Mouse (Mus musculus) cerebellum, adult (tissue): ENCODE measurements at regions not wholly inside any gene's neighbourhood (a gene's known extent, or its start where the extent isn't known, plus 50 kb on each side); places are given as distances from the start of the nearest gene placed in this dataset.

Experiments used
- ATAC-seq: cut with Nextera tagmentation; 2 replicates; pipeline ENCODE4 v1.9.2; 2017; ENCODE audit warnings: mild to moderate bottlenecking, moderate library complexity, mixed read lengths; ENCODE audit not compliant: insufficient number of reproducible peaks, low FRiP score, low TSS enrichment

DNA sequence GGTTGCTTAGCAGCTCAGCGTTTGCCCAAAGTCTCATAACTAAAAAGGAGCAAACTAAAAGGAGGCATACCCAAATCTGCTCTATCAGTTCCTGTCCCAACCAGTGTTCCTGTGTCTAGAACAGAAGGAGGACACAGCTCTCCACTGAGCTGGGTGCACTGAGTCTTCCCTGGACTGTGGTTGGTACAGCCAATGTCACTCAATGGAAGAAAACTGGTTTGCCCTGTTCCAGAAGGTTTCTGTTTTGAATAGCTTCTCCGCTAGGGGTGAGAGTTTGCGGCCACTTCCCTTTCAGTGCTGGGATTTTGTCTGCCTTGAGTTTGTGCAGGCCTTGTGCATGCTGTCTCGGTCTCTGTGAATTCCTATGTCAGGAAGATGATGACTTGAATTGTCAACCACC lies 194.6 kb upstream of the Map3k7 start:
- ATAC-seq = no peak

DNA sequence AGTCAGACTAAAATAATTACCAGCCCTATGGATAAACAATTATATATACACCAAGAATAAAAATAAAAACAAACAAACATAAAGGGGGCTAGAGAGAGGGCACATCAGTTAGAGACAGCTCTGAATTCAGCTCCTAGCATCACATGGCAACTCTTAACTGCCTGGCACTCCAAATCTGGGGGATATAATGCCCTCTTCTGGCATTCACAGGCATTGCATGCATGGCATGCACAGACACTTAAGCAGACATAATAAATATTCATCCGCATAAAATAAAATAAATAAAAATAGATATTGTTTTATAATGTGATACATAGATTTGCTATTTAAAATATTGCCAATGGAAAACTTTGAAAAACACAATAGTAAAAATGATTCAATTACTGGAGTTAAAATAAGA lies 177.6 kb upstream of the Map3k7 start:
- no peak for ATAC-seq

DNA sequence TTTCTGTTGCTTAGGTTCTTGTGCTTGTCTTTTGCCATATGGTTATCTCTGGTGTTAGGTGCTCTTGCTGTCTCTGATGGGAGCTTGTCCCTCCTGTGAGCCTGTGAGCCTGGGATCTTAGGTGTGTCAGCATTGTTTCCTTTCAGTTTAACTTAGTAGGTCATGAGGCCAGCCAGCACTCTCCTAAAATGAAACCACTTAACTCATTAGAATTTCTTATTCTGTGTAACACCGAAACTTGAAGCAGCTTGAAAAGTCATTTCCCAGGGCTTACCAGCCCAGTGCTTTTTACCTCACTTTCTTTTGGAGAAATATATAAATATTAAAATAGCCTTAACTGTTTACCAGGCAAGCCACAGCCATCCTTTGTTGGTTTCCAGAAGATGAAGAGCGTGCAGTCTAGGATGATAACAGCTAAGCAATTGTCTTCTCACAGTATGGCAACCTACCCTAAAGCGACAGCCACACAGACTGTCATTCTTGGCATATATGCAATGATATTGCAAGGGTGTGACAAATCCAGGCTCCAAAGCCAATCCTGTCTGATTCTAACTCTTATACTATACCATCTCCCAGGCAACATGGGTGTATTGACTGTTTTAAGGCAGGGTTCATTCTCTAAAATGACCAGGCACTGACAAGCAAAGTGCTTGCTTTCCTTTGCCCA lies 146.2 kb upstream of the Map3k7 start:
- ATAC-seq = no peak

DNA sequence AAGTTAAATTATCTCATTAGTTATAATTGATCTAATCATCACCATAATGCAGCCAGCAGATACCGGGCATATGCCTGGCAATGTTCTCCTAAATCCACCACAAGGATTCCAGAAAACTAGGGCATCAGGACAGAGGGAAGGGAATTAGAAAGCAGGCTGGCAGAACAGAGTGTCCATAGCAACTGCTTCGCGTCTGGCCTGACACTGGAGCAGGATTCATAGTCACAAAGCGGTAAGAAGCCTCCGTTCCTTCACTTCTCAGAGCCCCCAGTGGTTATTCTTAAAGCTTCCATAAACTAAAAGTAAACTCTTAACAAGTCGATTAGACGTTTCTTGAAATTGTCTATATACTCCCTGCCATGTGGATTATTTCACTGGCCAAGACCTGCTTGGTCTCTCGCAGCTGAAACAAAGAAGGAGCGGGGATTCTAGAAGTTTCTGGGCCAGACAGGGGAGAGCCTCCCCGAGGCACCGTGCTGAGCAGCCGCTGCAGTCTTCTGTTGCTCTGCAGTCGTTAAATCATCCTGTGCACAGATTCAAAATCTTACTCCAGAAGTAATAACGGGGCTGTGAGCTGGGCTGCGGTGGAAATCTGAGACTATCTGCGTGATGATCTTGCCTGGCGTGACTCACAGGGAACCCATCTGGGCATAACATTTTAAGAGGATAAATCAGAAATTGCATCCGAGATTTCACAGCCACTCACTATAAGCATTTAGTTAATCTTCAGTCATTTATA lies 144.2 kb upstream of the Map3k7 start:
- ATAC-seq = no peak

DNA sequence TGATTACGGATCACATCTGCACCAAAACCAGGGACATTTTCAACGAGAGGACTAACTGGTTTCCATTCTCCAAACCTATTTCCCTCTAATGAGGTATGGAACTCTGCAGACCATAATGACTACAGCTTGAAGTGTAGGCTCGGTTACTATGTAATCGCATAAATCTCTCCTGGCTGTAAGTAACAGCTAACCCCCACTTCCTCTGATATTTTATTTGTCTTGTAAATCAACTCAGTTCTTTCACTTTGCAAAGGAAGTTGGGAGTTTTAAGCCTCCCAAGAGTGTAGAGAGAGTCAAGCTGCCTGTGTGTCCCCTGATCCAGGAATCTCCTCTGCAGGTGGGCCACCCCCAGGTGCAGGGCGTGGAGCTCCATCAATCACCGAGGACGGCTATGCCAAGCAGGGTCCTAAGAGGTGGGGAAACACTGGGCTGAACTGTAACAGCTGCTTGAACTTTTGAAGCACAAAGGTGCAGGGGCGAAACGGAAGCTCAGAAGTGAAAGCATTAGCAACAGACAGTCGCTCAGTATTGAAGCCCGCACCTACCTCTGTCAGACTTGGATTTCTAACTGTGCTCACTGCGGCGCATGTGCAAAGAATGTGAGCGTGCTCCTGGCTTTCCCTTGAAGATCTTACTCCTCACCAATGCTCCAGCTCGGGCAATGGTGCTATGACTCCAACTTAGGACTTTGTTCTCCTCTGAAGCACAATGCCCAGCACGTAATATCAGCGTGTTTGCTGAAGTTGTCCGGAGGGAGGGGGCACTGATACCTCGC lies 140.1 kb upstream of the Map3k7 start:
- ATAC-seq = no peak

DNA sequence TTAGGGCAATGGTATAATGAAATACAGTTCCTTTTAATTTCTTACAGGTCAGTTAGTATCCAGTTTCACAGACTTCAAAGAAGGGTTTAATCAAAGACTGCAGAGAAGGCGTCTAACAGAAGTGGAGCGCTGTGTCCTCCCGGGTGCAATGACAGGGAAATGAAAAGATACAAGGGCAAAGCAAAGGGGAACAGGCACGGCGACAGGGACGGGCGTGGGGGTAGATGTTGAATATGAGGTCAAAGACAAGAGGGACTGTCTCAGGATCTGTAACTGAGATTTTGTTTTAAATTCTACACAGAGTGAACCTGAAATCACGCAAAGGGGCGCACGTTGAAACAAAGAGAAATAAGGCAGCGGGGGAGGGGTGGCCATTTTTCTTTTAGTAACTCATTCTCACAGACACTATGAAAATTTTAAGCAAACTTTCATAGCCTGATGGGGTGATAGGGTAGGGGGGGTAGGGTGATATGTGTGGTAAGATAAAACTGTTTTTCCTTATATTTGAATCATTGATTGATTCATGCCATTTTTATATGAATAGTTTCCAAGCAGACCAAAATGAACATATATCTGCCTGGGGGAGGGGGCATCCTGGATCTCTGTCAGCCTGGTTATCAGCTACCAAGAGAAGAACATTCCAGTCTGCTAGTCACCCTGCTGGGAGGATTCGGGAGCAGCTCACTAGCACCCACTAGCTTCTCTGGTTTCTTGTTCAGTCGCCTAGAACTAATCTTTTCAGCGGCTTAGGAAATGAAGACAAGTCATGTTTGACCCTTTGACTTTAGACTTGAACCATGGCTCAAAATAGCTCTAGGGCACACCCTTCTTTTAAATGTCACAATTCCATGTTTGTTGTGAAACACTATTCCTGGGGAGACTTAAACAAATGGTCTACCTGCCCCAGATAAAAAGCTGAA lies 139.1 kb upstream of the Map3k7 start:
- no peak for ATAC-seq

DNA sequence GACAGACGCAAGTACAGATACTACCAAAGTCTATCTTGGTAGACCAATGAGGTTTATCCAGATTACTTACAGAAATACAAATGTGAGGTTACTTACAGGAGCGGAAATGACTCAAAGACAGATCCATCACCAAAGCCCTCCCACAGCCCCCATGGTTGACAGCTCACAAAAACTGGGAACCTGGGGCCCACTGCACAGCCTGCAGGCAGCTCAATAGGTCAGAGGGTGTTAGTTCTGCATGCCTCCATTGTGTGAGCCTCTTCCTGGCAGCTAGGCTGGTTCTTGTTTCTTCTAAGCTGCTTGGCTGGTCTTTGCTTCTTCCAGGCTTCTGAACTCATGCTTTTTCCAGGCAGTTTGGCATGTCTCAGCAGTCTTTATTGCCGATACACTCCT lies 138.5 kb upstream of the Map3k7 start:
- no peak for ATAC-seq

DNA sequence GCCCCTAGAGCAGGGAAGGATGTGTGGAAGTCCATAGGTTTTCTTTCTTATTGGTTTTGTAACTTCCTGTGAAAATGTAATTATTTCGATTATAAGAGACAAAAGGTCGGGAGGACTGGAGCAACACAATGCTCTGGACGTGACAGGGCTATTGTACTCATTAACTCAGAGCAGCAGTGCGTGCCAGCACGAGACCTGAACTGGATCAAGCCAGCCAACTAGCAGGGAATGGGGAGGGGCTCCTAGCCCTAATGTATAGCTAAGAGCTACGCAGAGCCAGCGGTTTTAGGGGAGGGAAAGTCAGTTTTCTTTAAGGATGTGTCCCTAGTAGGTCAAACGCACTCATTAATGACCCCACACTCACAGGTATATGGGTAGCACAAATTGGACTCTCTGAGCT lies 137.2 kb upstream of the Map3k7 start:
- ATAC-seq = no peak

DNA sequence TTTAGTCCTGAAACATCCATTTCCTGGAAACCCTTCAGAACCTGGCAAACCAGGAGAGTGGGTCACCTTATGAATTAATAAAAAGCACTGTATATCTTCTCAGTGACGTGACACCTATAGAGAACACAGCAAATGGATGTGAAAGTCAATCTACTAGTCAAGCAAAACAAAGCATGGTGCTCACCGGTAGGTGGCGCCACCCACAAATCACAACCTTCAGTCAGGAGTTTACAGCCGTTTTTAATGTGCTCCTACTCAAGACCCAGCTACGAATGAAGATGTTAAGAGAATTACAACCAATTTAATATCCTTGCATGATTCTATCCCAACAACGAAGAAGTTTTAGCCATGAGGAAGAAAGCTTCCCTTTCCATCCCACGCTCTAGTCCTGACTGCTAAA lies 136.6 kb upstream of the Map3k7 start:
- no peak for ATAC-seq

DNA sequence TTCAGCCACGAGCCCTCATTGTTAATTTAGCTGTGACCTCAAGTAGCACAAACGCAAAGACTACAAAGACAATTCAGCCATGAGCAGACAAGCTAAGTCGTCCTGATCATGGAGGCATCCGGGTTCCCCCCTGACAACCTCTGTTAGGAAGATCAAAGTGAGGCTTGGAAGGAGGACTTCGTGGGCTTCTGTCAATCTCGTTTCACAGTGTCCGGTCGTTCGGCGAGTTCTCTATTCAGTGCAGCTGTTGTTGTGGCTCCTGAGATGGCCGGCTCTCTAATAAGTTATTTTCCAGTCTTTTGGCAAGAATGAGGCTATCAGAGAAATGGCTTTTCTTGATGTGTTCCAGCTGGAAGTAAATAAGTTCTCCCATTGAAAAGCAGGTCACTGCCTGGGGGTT lies 133.7 kb upstream of the Map3k7 start:
- ATAC-seq = no peak

DNA sequence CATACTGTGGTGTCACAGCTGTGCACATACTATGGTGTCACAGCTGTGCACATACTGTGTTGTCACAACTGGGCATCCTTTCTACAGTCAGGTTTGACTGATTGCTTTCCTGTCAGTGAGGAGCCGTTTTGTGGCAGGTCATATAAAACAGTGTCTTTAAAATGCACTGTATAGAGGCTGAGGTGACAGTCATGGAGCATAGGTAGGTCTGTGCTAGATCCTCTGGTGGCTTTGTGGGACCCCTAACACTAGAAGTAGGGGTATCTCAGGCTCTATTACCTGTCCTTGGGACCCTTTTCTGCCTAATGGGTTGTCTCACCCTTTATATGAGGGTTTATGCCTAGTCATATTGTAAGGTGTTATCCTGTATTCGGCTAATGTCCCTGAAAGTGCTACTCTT lies 132.4 kb upstream of the Map3k7 start:
- ATAC-seq = no peak

DNA sequence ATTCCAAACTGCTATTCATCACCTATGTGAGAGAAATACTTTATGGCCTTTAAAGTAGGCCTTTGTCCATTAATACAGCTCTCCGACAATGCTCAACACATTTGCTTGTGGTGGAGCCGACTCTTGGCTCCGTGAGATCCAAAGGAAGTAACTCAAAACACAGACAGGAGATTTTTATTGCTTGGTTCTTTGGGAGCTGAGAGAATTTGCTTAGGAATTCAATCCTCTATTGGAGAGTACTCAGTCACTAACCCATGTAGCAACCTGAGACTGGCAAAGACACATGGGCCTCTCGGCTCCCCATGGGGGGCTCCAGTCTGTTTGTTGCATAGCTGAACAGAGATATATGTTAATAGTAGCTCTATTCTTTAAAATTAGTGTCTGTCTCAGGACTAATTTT lies 130.1 kb upstream of the Map3k7 start:
- no peak for ATAC-seq

DNA sequence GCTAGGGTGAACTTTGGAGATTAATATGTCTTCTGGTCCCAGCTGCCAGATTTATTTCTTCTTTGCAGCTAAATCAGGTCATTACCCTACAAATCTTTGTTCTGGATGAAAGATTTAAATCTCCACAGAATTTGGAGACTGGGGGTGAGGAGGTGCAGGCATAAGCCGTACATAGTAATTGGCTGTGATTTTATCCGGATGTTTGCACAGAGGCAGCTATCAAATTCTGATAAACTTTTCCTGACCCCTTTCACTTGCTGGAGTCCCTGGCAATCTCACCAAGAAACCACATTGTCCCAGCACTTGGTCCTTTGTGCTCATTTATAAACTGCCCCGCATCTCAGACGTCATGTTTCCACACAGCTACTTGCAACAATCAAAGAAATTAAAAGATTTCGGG lies 128.8 kb upstream of the Map3k7 start:
- ATAC-seq = no peak

DNA sequence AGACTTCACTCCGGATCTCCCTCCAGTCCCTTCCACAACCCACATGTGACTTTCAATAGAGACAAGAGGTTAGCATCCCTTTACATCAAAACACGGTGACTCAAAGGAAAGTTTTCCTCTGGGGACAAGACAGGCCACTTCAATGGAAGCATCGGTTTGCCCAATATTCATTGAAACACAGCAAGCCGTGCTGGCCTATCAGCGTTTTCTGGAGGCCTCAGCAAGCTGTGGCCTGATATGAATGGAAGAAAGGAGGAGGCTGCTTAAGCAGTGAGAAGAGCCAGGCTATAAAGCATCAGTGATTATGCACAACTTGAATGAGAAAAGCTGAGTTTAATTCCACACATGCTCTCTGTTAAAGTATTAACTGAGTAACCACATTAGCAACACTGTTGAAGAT lies 125.3 kb upstream of the Map3k7 start:
- no peak for ATAC-seq

DNA sequence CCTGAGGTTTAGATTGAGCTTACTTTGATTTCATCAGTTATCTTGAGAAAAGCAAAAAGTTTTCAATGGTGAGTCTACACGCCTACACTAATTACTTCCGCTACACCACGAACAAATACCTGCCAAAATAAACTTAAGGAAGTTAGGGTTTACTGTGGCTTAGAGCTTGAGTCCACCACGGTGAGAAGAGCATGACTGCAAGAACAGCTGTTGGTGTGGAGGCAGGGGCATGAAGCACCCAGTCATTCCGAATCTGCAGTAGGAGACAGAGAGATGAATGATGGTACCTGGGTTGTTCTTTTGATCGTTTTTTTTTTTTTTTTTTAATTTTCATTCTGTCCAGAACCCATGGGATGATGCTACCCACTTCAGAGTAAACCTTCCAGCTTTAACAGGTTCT lies 114.1 kb upstream of the Map3k7 start:
- ATAC-seq = no peak

DNA sequence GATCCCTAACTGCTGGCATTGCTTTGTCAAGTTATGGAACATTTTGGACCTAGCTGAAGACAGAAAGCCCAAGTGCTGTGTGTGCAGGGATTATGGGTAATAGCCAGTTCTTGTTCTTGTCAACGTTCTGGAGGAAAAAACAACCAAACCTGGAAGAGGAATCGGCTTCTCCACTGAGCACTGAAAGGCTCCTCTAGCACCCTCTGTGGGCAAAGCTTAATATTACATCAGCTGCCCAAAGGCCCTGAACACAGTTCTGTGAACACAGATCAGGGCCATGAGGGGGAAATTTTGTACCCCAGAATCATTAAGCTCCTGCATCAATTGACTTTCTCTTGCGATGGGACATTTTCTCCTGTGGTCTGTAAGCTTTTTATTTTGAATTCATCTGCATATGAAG lies 112.9 kb upstream of the Map3k7 start:
- no peak for ATAC-seq

DNA sequence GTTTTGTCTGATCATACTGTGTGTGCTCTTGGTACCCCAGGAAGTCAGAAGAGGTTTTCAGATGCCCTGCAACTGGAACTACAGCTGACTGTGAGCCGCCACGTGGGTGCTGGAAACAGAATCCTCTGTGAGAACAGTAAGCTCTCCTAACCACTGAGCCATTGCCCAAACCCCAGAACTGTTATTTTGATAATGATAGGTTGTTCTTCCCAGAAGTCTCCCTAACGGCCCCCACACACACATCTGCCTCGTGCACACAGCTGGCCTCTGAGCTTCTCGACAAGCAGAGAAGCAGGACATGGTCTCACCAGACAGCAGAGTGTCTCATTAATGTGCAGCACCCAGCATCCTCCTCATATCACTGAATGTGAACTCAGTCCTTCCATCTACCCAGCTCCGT lies 110.0 kb upstream of the Map3k7 start:
- ATAC-seq = no peak

DNA sequence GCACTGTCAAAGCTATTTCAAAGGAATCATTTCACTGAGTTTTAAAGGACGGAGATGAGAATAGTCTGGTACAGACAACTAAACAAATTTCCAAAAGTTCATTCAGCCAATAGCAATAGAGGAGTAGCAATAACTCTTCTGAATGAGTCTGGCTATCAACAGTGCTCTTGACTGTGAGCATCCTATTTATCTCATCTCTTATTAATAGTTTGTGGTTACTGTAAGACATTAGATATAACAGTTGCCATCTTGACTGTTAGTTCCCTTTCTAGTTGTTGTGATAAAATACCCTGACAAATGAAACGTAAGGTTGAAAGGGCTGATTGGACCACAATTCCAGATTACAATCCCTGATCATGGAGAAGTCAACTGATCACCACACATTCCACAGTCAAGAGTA lies 103.5 kb upstream of the Map3k7 start:
- ATAC-seq = no peak

DNA sequence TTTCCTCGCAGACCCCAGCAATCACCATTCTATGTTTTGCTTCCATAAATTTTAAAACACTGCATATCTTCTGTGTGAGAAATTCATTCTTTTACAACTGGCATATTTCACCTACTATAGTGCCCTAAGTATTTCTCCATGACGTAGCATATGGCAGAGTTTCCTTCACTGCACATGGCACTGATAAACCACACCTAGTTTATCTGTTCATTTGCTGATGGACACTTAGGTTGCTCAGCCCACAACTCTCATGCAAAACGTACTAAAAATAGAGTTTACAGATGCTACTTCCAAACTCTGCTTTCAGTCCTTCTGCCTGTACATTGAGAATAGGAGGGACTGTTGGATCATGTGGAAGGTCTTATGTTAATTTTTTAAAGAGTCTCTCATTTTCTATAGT lies 102.7 kb upstream of the Map3k7 start:
- ATAC-seq = no peak
